Mouse (Mus musculus): ENCODE measurements around the gene Copg2. TPM values are rescaled to one million over a fixed set of nuclear protein-coding genes. Genes with fewer than 3 reads are reported as not detected.

The Copg2 gene
- polyA plus RNA-seq, 1 experiment from 2014 or later = 34.5 TPM

- H3K4me2 ChIP-seq = no peak overlapping the region
- no peak overlapping the region for H3K27ac ChIP-seq (ENCODE audit: low read depth, low read length)
- H3K4me3 ChIP-seq (ENCODE audit: low read depth, low read length) = no peak overlapping the region
- no peak for ATAC-seq (replicated peaks; ENCODE audit: insufficient number of reproducible peaks, low FRiP score, low TSS enrichment)
- H3K9ac ChIP-seq (ENCODE audit: low read depth, low read length) = no peak overlapping the region
- H3K9me3 ChIP-seq (replicated peaks; ENCODE audit: control insufficient read depth, low read length) = no peaks in the 10 kb centered on the region
- no peaks in the 10 kb centered on the region for H3K27me3 ChIP-seq (ENCODE audit: control insufficient read depth, insufficient read depth, low read length)
- H3K4me1 ChIP-seq (ENCODE audit: control insufficient read depth, insufficient read depth, low read length) = no peaks in the 10 kb centered on the region
- 72% methylated on average over 1 of the region's 1 CpGs for WGBS (ENCODE audit: insufficient replicate concordance)
- H3K36me3 ChIP-seq (ENCODE audit: control insufficient read depth, insufficient read depth, low read length) = no peaks in the 10 kb centered on the region
These were observed 30.1 kb downstream of the Copg2 start for GRCm38 (mm10) chr6:30866501-30866900.

- Histone ChIP-seq H3K9me3 (replicated peaks; ENCODE audit: control insufficient read depth, low read length) (no peaks in the 10 kb centered on the region), H3K27ac (ENCODE audit: low read depth, low read length) (no peak overlapping the region), H3K4me2 (no peak overlapping the region), H3K36me3 (ENCODE audit: control insufficient read depth, insufficient read depth, low read length) (no peaks in the 10 kb centered on the region), H3K27me3 (ENCODE audit: control insufficient read depth, insufficient read depth, low read length) (no peaks in the 10 kb centered on the region), H3K4me1 (ENCODE audit: control insufficient read depth, insufficient read depth, low read length) (no peaks in the 10 kb centered on the region), H3K9ac (ENCODE audit: low read depth, low read length) (no peak overlapping the region), H3K4me3 (ENCODE audit: low read depth, low read length) (no peak overlapping the region)
- 75% methylated on average over 3 of the region's 3 CpGs for WGBS (ENCODE audit: insufficient replicate concordance)
- ATAC-seq (replicated peaks; ENCODE audit: insufficient number of reproducible peaks, low FRiP score, low TSS enrichment) = no peak
These were observed 31.4 kb downstream of the Copg2 start for GRCm38 (mm10) chr6:30865031-30865678.

- Histone ChIP-seq H3K27me3 (ENCODE audit: control insufficient read depth, insufficient read depth, low read length) (no peaks in the 10 kb centered on the region), H3K9me3 (replicated peaks; ENCODE audit: control insufficient read depth, low read length) (no peaks in the 10 kb centered on the region), H3K27ac (ENCODE audit: low read depth, low read length) (no peak overlapping the region), H3K4me1 (ENCODE audit: control insufficient read depth, insufficient read depth, low read length) (no peaks in the 10 kb centered on the region), H3K9ac (ENCODE audit: low read depth, low read length) (no peak overlapping the region), H3K36me3 (ENCODE audit: control insufficient read depth, insufficient read depth, low read length) (peaks cover 2% of the 10 kb centered on the region), H3K4me2 (no peak overlapping the region), H3K4me3 (ENCODE audit: low read depth, low read length) (no peak overlapping the region)
- 97% methylated on average over 7 of the region's 7 CpGs for WGBS (ENCODE audit: insufficient replicate concordance)
- no peak for ATAC-seq (replicated peaks; ENCODE audit: insufficient number of reproducible peaks, low FRiP score, low TSS enrichment)
These were observed 40.6 kb downstream of the Copg2 start for GRCm38 (mm10) chr6:30855956-30856355.

DNA sequence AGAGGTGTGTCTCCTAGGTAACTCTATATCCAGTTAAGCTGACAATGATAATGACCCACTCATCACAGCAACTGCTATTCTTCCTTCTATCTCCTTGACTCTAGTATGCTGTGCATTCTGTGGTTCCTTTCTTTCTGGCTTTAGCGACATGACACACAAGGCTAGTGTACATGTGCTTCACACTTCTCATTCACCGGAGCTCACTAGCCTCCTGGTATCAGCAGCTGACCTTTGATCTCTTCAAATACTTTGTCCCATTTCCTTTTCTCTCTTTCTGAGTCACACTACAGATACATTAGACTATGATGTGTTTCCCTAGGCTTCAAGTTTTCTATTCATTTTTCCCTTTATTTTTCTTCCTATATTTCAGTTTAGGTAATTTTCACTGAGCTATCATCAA lies 41.4 kb downstream of the Copg2 start:
- H3K4me2 ChIP-seq = no peak overlapping the region
- H3K9me3 ChIP-seq (replicated peaks; ENCODE audit: control insufficient read depth, low read length) = no peaks in the 10 kb centered on the region
- H3K4me3 ChIP-seq (ENCODE audit: low read depth, low read length) = no peak overlapping the region
- H3K36me3 ChIP-seq (ENCODE audit: control insufficient read depth, insufficient read depth, low read length) = peaks cover 2% of the 10 kb centered on the region
- H3K27ac ChIP-seq (ENCODE audit: low read depth, low read length) = no peak overlapping the region
- H3K9ac ChIP-seq (ENCODE audit: low read depth, low read length) = no peak overlapping the region
- H3K4me1 ChIP-seq (ENCODE audit: control insufficient read depth, insufficient read depth, low read length) = no peaks in the 10 kb centered on the region
- ATAC-seq (replicated peaks; ENCODE audit: insufficient number of reproducible peaks, low FRiP score, low TSS enrichment) = no peak
- WGBS (ENCODE audit: insufficient replicate concordance) = 63% methylated on average over 2 of the region's 2 CpGs
- no peaks in the 10 kb centered on the region for H3K27me3 ChIP-seq (ENCODE audit: control insufficient read depth, insufficient read depth, low read length)

- no peaks in the 10 kb centered on the region for H3K9me3 ChIP-seq (replicated peaks; ENCODE audit: control insufficient read depth, low read length)
- no peak for ATAC-seq (replicated peaks; ENCODE audit: insufficient number of reproducible peaks, low FRiP score, low TSS enrichment)
- no peaks in the 10 kb centered on the region for H3K27me3 ChIP-seq (ENCODE audit: control insufficient read depth, insufficient read depth, low read length)
- no peak overlapping the region for H3K4me3 ChIP-seq (ENCODE audit: low read depth, low read length)
- no peak overlapping the region for H3K4me2 ChIP-seq
- H3K9ac ChIP-seq (ENCODE audit: low read depth, low read length) = no peak overlapping the region
- WGBS (ENCODE audit: insufficient replicate concordance) = 83% methylated on average over 2 of the region's 2 CpGs
- H3K27ac ChIP-seq (ENCODE audit: low read depth, low read length) = no peak overlapping the region
- H3K36me3 ChIP-seq (ENCODE audit: control insufficient read depth, insufficient read depth, low read length) = no peaks in the 10 kb centered on the region
- H3K4me1 ChIP-seq (ENCODE audit: control insufficient read depth, insufficient read depth, low read length) = no peaks in the 10 kb centered on the region
These were observed 46.8 kb downstream of the Copg2 start for GRCm38 (mm10) chr6:30849818-30850217.

GRCm38 (mm10) chr6:30832241-30832640 lies 64.4 kb downstream of the Copg2 start:
- 0 out of 2 replicates have a peak, but pooled peaks cover 3% of the 10 kb centered on the region for H3K36me3 ChIP-seq (ENCODE audit: control insufficient read depth, insufficient read depth, low read length)
- no peak overlapping the region for H3K9ac ChIP-seq (ENCODE audit: low read depth, low read length)
- ATAC-seq (replicated peaks; ENCODE audit: insufficient number of reproducible peaks, low FRiP score, low TSS enrichment) = no peak
- H3K27ac ChIP-seq (ENCODE audit: low read depth, low read length) = no peak overlapping the region
- no peak overlapping the region for H3K4me2 ChIP-seq
- no peak overlapping the region for H3K4me3 ChIP-seq (ENCODE audit: low read depth, low read length)
- no peaks in the 10 kb centered on the region for H3K27me3 ChIP-seq (ENCODE audit: control insufficient read depth, insufficient read depth, low read length)
- 58% methylated on average over 2 of the region's 2 CpGs for WGBS (ENCODE audit: insufficient replicate concordance)
- H3K4me1 ChIP-seq (ENCODE audit: control insufficient read depth, insufficient read depth, low read length) = no peaks in the 10 kb centered on the region
- H3K9me3 ChIP-seq (replicated peaks; ENCODE audit: control insufficient read depth, low read length) = no peaks in the 10 kb centered on the region

- no peaks in the 10 kb centered on the region for H3K27me3 ChIP-seq (ENCODE audit: control insufficient read depth, insufficient read depth, low read length)
- no peak for ATAC-seq (replicated peaks; ENCODE audit: insufficient number of reproducible peaks, low FRiP score, low TSS enrichment)
- H3K4me1 ChIP-seq (ENCODE audit: control insufficient read depth, insufficient read depth, low read length) = no peaks in the 10 kb centered on the region
- no peak overlapping the region for H3K4me2 ChIP-seq
- H3K36me3 ChIP-seq (ENCODE audit: control insufficient read depth, insufficient read depth, low read length) = no peaks in the 10 kb centered on the region
- H3K9me3 ChIP-seq (replicated peaks; ENCODE audit: control insufficient read depth, low read length) = no peaks in the 10 kb centered on the region
- H3K27ac ChIP-seq (ENCODE audit: low read depth, low read length) = no peak overlapping the region
- H3K4me3 ChIP-seq (ENCODE audit: low read depth, low read length) = no peak overlapping the region
- H3K9ac ChIP-seq (ENCODE audit: low read depth, low read length) = no peak overlapping the region
These were observed 83.0 kb downstream of the Copg2 start for GRCm38 (mm10) chr6:30813626-30814025.

DNA sequence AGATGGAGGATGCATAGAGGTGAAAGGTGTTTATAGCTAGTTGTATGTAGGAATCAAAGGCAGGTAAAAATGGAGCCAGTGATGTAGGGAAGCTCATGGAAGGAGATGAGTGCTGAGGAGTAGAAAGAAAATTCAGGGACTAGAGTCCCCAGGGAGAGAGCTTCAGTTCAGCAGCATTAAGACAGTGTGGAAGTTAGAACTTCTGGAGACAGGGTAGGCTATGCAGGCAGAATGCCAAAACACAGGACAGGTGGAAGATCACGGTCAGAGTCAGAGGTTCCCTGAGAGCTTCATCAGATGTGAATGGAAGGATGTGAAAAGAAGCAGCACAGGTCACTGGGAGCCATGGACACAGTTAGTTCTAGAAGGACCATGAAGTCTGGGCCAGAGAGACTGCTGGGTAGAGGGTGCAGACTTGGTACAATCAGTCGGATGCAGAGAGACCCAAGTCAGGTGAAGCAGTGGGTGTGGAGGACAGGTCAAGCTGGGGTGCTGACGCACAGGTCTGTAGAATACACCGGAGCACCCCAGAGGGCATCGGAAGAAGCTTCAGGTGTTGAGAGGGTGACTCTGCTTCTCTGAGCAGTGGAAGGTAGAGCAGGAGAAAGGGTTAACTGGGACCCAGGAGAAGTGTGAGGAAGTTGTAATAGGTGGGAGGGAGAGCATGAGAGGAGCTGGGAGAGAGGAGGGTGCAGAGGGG lies 91.4 kb downstream of the Copg2 start:
- Histone ChIP-seq H3K27ac (ENCODE audit: low read depth, low read length) (no peak overlapping the region), H3K9me3 (replicated peaks; ENCODE audit: control insufficient read depth, low read length) (no peaks in the 10 kb centered on the region), H3K4me3 (ENCODE audit: low read depth, low read length) (no peak overlapping the region), H3K36me3 (ENCODE audit: control insufficient read depth, insufficient read depth, low read length) (peaks cover 10% of the 10 kb centered on the region), H3K27me3 (ENCODE audit: control insufficient read depth, insufficient read depth, low read length) (no peaks in the 10 kb centered on the region), H3K9ac (ENCODE audit: low read depth, low read length) (no peak overlapping the region; the same call in 1 of the 2 replicates), H3K4me1 (ENCODE audit: control insufficient read depth, insufficient read depth, low read length) (0 out of 2 replicates have a peak, but pooled peaks cover 4% of the 10 kb centered on the region), H3K4me2 (no peak overlapping the region)
- 86% methylated on average over 5 of the region's 5 CpGs for WGBS (ENCODE audit: insufficient replicate concordance)
- peak; percentile 42; the same call in 1 of the 2 replicates for ATAC-seq (replicated peaks; ENCODE audit: insufficient number of reproducible peaks, low FRiP score, low TSS enrichment)
